Mouse (Mus musculus): ENCODE results near the gene Clmp. TPM values are rescaled to one million over a fixed set of nuclear protein-coding genes. Genes with fewer than 3 reads are reported as not detected.
"Not testable (repeated sequence)": the region's sequence is repeated elsewhere in the genome, so short reads cannot be mapped to it uniquely, and the experiment has no call there.

The Clmp gene
- total RNA-seq, 1 experiment from 2014 or later = 0.25 TPM

DNA sequence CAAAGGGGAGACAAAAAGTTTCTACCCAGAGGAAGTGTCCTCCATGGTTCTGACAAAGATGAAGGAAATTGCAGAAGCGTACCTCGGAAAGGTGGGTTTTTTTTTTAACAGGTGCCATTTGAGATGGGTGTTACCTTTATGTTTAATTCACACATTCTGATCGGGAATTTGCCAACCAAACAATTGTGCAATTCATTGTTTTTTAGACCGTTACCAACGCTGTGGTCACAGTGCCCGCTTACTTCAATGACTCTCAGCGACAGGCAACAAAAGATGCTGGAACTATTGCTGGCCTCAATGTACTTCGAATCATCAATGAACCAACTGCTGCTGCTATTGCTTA, 116.7 kb downstream of the Clmp start:
- ATAC-seq (replicated peaks in 1 of 2; ENCODE audit: insufficient read depth in 1 of 2, low FRiP score in 2 of 2, low TSS enrichment in 1 of 2, low read depth in 1 of 2, poor library complexity in 2 of 2, severe bottlenecking in 2 of 2) = not testable (repeated sequence)

DNA sequence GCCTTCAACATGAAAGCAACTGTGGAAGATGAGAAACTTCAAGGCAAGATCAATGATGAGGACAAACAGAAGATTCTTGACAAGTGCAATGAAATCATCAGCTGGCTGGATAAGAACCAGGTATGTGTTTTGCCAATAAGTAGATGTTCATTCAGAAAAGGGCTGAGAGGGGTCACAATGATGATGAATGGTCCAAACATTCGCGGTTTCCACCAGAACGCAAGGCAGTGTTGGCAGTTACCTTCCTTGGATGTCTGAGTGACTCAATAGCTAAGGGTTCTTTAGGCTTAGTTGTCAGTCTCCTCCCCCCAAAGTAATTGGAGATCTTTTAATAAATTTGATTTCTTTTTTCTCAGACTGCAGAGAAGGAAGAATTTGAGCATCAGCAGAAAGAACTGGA, 118.8 kb downstream of the Clmp start:
- not testable (repeated sequence) for ATAC-seq (replicated peaks in 1 of 2; ENCODE audit: insufficient read depth in 1 of 2, low FRiP score in 2 of 2, low TSS enrichment in 1 of 2, low read depth in 1 of 2, poor library complexity in 2 of 2, severe bottlenecking in 2 of 2)

DNA sequence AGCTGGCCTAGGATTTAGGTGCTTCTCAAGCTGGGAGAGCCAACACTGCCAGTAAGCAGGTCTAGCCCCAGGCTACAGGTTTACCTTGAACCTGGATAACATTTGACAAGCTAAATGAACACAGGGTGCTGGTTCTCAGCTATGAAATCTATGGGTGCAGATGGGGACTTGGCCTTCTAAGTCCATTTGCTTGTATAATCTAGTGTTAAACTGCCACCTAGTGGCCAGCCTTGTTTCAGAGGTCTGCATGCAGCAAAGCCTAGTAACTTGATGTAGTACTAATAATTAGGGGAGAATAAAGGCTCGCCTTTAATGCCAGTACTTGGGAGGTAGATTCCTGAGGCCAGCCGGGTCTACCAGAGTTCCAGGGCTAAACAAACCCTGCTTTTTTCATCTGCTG, 119.5 kb downstream of the Clmp start:
- ATAC-seq (replicated peaks in 1 of 2; ENCODE audit: insufficient read depth in 1 of 2, low FRiP score in 2 of 2, low TSS enrichment in 1 of 2, low read depth in 1 of 2, poor library complexity in 2 of 2, severe bottlenecking in 2 of 2) = no peak

DNA sequence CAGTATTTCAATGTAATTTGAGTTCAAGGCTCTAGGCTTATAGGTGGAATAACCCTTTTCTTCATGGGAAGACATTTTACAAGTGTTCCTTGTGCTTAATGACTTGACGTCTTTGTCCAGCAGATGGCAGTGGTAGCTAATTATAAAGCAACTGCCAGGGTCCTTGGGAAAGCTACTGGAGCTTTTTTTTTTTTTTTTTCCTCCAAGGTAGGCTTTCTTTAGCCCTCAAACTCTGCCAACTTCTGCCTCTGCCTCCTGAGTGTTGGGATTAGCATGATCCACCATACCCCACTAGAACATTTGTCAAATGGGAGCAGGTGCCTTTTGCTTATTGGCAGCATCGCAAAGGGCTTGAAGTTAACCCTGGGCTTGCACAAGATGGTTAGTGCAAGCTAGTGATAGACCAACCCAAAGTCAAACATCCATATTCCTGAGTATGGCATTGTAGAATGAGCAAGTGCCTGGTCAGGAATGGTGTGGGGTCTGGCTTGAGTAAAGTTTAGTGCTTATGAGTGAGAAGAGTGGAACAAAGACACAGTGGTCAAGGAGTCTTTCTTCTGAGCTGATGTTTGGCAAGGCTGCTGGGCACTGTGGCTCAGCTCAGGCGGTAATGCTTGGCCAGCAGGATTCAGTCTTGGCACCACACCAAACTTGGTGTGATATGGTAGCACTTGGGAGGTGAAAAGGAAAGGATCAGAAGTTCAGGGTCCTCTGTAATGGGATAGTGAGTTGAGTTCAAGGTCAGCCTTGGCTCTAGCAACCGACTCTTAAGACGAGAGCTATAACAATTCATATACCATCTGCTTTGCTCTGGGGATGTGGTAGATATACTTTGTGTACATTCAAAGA, 120.9 kb downstream of the Clmp start:
- peak; percentile 11 to 28; a peak in 2 of 4 replicates for ATAC-seq (replicated peaks in 1 of 2; ENCODE audit: insufficient read depth in 1 of 2, low FRiP score in 2 of 2, low TSS enrichment in 1 of 2, low read depth in 1 of 2, poor library complexity in 2 of 2, severe bottlenecking in 2 of 2)

DNA sequence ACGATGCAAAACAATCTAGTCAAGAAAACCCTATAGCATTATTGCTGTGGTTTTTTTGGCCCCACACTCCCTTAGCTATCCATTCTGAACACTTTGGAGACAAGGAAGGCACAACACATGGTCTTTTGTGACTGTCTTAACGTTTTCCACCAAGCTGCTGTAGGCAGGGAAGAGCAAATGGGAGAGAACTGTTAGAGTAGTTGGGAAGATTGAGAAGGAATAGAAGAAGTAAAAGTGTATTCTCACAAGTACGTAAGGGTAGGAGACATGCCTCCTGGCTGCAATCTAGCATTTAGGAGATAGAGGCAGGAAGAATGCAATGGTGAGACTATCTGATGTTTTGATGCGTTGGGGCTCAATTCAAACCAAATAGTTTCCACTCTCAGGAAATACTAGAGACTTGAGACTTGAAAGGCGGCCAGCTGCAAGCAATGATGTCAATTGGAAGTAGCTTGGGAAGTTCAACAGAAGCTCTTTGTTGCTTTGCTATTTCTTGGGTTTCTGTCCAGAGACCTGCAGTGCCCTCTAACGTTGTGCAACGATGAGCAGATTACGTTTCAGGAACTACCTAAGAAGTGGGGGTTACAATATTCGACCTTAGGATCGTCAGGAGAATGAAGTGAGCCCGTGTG, 121.6 kb downstream of the Clmp start:
- 0 out of 4 replicates have a peak, but pooled peaks of 1 of the 2 experiments have one; percentile 3 for ATAC-seq (replicated peaks in 1 of 2; ENCODE audit: insufficient read depth in 1 of 2, low FRiP score in 2 of 2, low TSS enrichment in 1 of 2, low read depth in 1 of 2, poor library complexity in 2 of 2, severe bottlenecking in 2 of 2)

DNA sequence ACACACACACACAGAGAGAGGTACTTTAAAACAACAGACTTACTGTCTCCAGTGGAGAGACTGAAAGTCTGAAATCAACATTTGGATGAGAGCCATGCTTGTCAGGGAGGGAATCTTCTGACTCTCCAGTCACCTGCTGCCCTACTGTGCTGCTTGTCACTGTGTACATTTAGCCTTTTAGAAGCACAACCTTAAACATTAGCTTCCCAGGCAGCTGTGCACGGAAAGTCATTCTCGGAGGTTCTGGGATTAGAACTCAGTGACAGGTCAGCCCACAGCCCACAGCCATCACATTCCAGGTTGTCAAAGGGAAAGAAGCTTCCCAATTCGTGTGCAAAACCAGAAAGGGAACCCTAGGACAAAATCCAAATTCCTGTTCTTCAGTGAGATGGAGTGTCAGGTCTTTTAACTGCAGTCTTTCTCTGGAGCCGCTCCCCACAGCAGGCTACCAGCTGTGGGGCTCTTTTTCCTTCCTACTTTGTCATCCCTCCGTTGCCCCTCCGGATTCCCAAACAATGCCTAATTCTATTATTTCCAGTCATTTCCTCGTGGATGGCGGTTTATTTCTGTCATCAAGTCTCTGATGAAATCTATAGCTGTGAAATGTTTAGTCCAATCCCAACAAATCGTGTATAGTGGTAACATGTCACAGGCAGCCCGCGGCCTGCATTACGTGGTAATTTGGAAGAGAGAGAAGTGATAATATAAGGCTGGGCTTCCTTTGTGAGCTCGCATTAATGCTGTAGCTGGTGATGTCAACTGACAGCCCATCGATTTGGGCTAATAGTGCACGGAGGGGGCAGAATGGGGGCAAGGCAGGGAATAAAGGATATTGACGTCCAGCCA, 122.5 kb downstream of the Clmp start:
- no peak for ATAC-seq (replicated peaks in 1 of 2; ENCODE audit: insufficient read depth in 1 of 2, low FRiP score in 2 of 2, low TSS enrichment in 1 of 2, low read depth in 1 of 2, poor library complexity in 2 of 2, severe bottlenecking in 2 of 2)

DNA sequence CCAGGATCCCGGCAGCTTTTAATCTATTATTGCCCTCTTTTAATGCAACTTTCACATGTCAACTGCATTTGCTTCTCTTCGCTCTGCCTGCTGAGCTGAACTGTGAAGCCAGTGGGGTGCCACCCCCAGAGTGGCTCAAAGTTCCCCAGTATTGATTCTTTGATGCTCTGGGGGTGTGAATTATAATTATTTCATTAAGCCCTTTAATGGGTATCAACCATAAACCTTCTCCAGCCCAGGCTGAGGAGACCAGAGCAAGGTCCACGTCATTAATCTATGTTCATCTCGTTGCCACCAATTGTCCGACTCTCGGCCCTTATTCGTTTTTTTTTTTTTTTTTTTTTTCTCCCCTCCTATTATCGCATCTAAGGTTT, 123.1 kb downstream of the Clmp start:
- no peak for ATAC-seq (replicated peaks in 1 of 2; ENCODE audit: insufficient read depth in 1 of 2, low FRiP score in 2 of 2, low TSS enrichment in 1 of 2, low read depth in 1 of 2, poor library complexity in 2 of 2, severe bottlenecking in 2 of 2)

DNA sequence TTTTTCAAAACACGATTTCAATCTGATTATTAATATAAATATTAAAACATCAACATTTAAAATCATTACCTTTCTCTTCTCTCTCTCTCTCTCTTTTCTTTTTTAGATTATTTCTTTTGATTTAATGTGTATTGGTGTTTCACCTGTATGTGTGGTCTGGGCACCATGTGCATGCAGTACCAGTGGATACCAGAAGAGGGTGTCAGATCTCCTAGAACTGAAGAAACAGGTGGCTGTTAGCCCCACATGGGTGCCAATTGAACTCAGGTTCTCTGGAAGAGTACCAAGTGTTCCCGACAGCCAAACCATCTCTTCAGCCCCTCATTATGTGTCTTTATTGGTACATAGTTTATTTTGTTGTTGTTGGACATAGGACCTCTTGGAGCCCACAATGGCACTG, 126.1 kb downstream of the Clmp start:
- no peak for ATAC-seq (replicated peaks in 1 of 2; ENCODE audit: insufficient read depth in 1 of 2, low FRiP score in 2 of 2, low TSS enrichment in 1 of 2, low read depth in 1 of 2, poor library complexity in 2 of 2, severe bottlenecking in 2 of 2)

DNA sequence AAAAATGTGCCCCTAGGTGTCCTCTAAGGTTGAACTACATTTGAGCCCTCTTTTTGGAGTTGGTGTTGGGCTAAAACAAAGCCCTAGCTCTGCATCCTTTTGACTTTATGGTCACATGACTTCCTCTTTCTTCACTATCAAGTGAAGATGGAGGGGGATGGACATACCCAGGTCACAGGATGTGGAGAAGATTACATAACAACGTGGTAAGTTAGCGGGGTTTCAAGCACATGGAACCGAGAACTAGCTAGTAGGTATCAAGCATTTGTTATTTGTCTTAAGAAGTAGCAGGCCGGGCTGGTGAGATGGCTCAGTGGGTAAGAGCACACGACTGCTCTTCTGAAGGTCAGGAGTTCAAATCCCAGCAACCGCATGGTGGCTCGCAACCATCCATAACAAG, 128.3 kb downstream of the Clmp start:
- ATAC-seq (replicated peaks in 1 of 2; ENCODE audit: insufficient read depth in 1 of 2, low FRiP score in 2 of 2, low TSS enrichment in 1 of 2, low read depth in 1 of 2, poor library complexity in 2 of 2, severe bottlenecking in 2 of 2) = peak; percentile 55 to 82; a peak in 3 of 4 replicates

DNA sequence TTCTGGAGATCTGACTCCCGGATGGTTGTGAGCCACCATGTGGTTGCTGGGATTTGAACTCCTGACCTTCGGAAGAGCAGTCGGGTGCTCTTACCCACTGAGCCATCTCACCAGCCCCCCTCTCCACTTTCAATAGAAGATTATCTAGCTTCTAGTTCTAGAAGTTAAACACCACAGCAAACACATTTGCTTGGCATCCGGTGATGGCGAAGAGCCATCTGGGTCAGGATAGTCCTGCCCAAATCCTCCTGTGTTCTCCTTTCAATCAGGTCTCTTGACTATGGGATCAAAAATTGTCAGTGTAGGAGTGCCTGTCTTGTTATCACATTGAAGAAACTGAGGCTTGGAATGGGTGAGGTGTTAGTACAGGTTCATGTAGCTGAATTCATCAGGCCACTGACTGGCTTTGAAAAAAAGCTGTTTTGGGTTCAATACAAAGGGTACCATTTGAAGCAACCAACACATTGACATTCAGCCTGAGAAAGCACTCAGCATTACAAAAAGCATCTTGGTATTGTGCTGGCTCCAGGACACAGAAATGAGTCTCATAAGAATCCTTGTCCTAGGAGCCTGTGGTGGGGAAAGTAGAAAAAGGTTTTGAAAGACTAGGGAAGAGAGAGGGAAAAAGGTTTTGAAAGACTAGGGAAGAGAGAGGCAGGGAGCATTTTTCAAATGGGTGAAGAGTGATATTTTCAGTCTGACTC, 131.7 kb downstream of the Clmp start:
- no peak for ATAC-seq (replicated peaks in 1 of 2; ENCODE audit: insufficient read depth in 1 of 2, low FRiP score in 2 of 2, low TSS enrichment in 1 of 2, low read depth in 1 of 2, poor library complexity in 2 of 2, severe bottlenecking in 2 of 2)

DNA sequence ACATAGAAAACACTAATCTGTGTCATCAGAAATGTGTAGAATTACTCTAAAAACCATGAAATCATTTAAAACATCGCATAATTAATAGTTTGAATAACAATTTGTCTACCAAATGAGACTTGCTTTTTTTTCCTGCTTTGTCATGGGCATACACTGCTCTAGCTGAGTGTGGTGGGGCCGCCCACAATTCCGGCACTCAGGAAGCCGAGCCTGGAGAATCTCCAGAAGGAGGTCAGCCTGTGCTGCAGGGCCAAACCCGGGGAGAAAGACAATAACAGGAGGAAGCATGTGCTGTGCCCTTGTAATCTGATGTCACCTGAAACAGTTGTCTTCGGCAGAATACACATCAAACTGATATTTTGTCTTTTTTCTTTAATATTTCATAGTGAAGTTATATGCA, 139.8 kb downstream of the Clmp start:
- ATAC-seq (replicated peaks in 1 of 2; ENCODE audit: insufficient read depth in 1 of 2, low FRiP score in 2 of 2, low TSS enrichment in 1 of 2, low read depth in 1 of 2, poor library complexity in 2 of 2, severe bottlenecking in 2 of 2) = no peak

DNA sequence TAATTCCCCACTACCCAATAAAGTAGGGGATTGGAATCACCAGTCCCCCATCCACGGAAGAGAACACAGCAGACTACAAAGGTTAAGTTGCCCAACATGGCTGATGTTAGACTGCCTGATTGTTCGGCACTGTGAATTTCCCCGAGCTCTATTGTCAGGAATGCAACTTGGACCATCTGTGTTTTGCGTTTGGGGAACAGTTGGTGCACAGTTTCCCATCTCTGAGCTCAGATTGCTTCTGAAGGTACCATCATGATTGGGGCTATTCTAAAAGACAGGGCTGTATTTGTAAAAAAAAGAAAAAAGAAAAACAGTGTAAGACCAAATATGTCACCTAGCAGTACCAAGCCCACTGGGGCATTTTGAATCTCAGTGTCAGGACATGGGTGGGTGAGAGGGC, 141.6 kb downstream of the Clmp start:
- ATAC-seq (replicated peaks in 1 of 2; ENCODE audit: insufficient read depth in 1 of 2, low FRiP score in 2 of 2, low TSS enrichment in 1 of 2, low read depth in 1 of 2, poor library complexity in 2 of 2, severe bottlenecking in 2 of 2) = no peak

DNA sequence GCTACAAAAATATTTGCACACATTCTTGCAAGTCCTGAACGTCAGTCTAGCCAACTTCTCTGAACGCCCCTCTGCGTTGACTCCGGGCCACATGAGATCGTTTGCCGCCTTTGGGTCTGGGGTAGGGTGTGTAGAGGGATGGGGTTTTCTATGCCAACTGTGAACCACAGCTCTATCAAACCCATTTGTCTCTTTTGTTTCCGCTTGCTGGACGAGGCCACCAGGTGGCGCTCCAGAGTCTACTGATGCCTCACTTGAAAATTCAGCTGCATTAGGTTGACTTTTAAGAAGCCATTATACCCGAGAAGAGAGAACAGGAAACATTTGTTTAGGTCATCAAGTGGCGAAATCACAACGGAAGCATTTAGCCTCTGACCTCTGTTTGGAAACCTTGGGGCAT, 148.8 kb downstream of the Clmp start:
- ATAC-seq (replicated peaks in 1 of 2; ENCODE audit: insufficient read depth in 1 of 2, low FRiP score in 2 of 2, low TSS enrichment in 1 of 2, low read depth in 1 of 2, poor library complexity in 2 of 2, severe bottlenecking in 2 of 2) = peak; percentile 69; a peak in 3 of 4 replicates

Other genes starting within 250 kb of the Clmp start
- 27.5 and 33.2 TPM in 2 replicates for gene Gramd1b, start 154.6 kb upstream of the Clmp start, total RNA-seq (2017)
- gene Gm21915, start 15.3 kb upstream of the Clmp start, total RNA-seq (2017) = not detected in 2 replicates
- gene Hspa8, start 115.0 kb downstream of the Clmp start, total RNA-seq (2017) = 3,790 and 5,329 TPM in 2 replicates
- gene Bsx, start 188.2 kb downstream of the Clmp start, total RNA-seq (2017) = not detected in 2 replicates

All from hematopoietic stem cell, adult 5-6 weeks (primary cell).